Mouse (Mus musculus): ENCODE results near the gene Clec18a. TPM values are rescaled to one million over a fixed set of nuclear protein-coding genes. Genes with fewer than 3 reads are reported as not detected.

Clec18a gene
- total and polyA plus RNA-seq, 3 experiments: not detected

GRCm38 (mm10) chr8:111081580-111082258 is 10.5 kb downstream of the Clec18a start:
- Histone ChIP-seq H3K9me3 (replicated peaks; ENCODE audit: low read length) (no peaks in the 10 kb centered on the region), H3K27ac (ENCODE audit: insufficient read depth, low read depth) (no peak overlapping the region), H3K4me1 (ENCODE audit: control insufficient read depth in 1 of 2, insufficient read depth in 2 of 2) (no peaks in the 10 kb centered on the region; a peak in 1 of 4 replicates), H3K4me2 (ENCODE audit: insufficient read depth, low read depth, poor library complexity, severe bottlenecking) (no peak overlapping the region), H3K4me3 (replicated peaks in 1 of 3; ENCODE audit: low read depth in 2 of 3, low read length in 2 of 3, poor library complexity in 1 of 3) (no peak overlapping the region), H3K27me3 (replicated peaks) (peaks cover 24% of the 10 kb centered on the region), H3K79me2 (replicated peaks; ENCODE audit: control insufficient read depth, extremely low read depth, insufficient read depth, poor library complexity, severe bottlenecking) (no peaks in the 10 kb centered on the region), H3K9ac (ENCODE audit: insufficient read depth, low read depth) (no peak overlapping the region), H3K36me3 (replicated peaks in 1 of 2; ENCODE audit: control insufficient read depth in 1 of 2, insufficient read depth in 1 of 2, low read length in 1 of 2) (no peaks in the 10 kb centered on the region)
- in situ Hi-C loops (cut with MboI; ENCODE audit: low pct_ligation_motif_present, low pct_unique_long_range_greater_than_20kb, low sequenced_read_pairs): loop anchor here (5.0 to 25.0 kb wide), 2 partner anchors 324 to 444 kb away; no protein-coding TSS in a partner anchor
- DNase-seq (ENCODE audit: extremely low read depth): no peak
- dilution Hi-C loops (cut with MboI; ENCODE audit: extremely low pct_ligation_motif_present, extremely low pct_unique_long_range_greater_than_20kb, low sequenced_read_pairs): no loop called here
- TF ChIP-seq CHD2 (IDR thresholded peaks at IDR 0.05; ENCODE audit: low read length) (no peak), ETS1 (conservative IDR thresholded peaks at IDR 0.05; ENCODE audit: low read depth, low read length) (no peak), TBP (conservative IDR thresholded peaks at IDR 0.05; ENCODE audit: low read depth, low read length) (no peak), PAX5 (IDR thresholded peaks at IDR 0.05; ENCODE audit: low read length) (no peak), ZC3H11A (IDR thresholded peaks at IDR 0.05; ENCODE audit: low read depth, low read length) (no peak)

- H3K4me3 ChIP-seq (replicated peaks in 1 of 3; ENCODE audit: low read depth in 2 of 3, low read length in 2 of 3, poor library complexity in 1 of 3): no peak overlapping the region
- H3K36me3 ChIP-seq (replicated peaks in 1 of 2; ENCODE audit: control insufficient read depth in 1 of 2, insufficient read depth in 1 of 2, low read length in 1 of 2): no peaks in the 10 kb centered on the region
- DNase-seq (ENCODE audit: extremely low read depth): no peak
- H3K9ac ChIP-seq (ENCODE audit: insufficient read depth, low read depth): no peak overlapping the region
- no peaks in the 10 kb centered on the region for H3K9me3 ChIP-seq (replicated peaks; ENCODE audit: low read length)
- no peaks in the 10 kb centered on the region; a peak in 1 of 4 replicates for H3K4me1 ChIP-seq (ENCODE audit: control insufficient read depth in 1 of 2, insufficient read depth in 2 of 2)
- no peak overlapping the region for H3K27ac ChIP-seq (ENCODE audit: insufficient read depth, low read depth)
- TF ChIP-seq TCF12 (IDR thresholded peaks at IDR 0.05; ENCODE audit: low read depth, low read length) (no peak), RCOR1 (conservative IDR thresholded peaks at IDR 0.05; ENCODE audit: low read depth, low read length) (no peak), USF1 (IDR thresholded peaks at IDR 0.05; ENCODE audit: low read depth, low read length) (no peak), CTCF (conservative IDR thresholded peaks at IDR 0.05 in 1 of 2, IDR thresholded peaks at IDR 0.05 in 1 of 2; ENCODE audit: low read depth in 2 of 2, low read length in 2 of 2) (peak in 1 of 2 experiments; percentile 70; a peak in 2 of 4 replicates), BHLHE40 (IDR thresholded peaks at IDR 0.05; ENCODE audit: low read depth, low read length) (no peak), MAZ (IDR thresholded peaks at IDR 0.05; ENCODE audit: low read depth, low read length) (no peak), ZKSCAN1 (IDR thresholded peaks at IDR 0.05; ENCODE audit: borderline replicate concordance, low read depth, low read length) (no peak), CHD1 (IDR thresholded peaks at IDR 0.05; ENCODE audit: low read depth, low read length) (no peak), ZMIZ1 (IDR thresholded peaks at IDR 0.05; ENCODE audit: low read depth, low read length) (no peak), SMC3 (IDR thresholded peaks at IDR 0.05; ENCODE audit: low read depth, low read length) (peak; percentile 54), MAFK (IDR thresholded peaks at IDR 0.05; ENCODE audit: insufficient replicate concordance, low read length) (no peak), RAD21 (IDR thresholded peaks at IDR 0.05; ENCODE audit: low read depth, low read length) (peak; percentile 76), MXI1 (IDR thresholded peaks at IDR 0.05; ENCODE audit: low read depth, low read length) (no peak)
- no peaks in the 10 kb centered on the region for H3K79me2 ChIP-seq (replicated peaks; ENCODE audit: control insufficient read depth, extremely low read depth, insufficient read depth, poor library complexity, severe bottlenecking)
- in situ Hi-C loops (cut with MboI; ENCODE audit: low pct_ligation_motif_present, low pct_unique_long_range_greater_than_20kb, low sequenced_read_pairs) (loop anchor here (5.0 to 25.0 kb wide), 2 partner anchors 323 to 443 kb away; no protein-coding TSS in a partner anchor), dilution Hi-C loops (cut with MboI; ENCODE audit: extremely low pct_ligation_motif_present, extremely low pct_unique_long_range_greater_than_20kb, low sequenced_read_pairs) (no loop called here)
- peaks cover 26% of the 10 kb centered on the region for H3K27me3 ChIP-seq (replicated peaks)
- H3K4me2 ChIP-seq (ENCODE audit: insufficient read depth, low read depth, poor library complexity, severe bottlenecking): no peak overlapping the region
These were observed 12.4 kb downstream of the Clec18a start for GRCm38 (mm10) chr8:111079861-111080271.

Measured in CH12.LX (cell line).